Mouse (Mus musculus) v-Abl transformed pro-B cells (cell line): ENCODE measurements at regions not wholly inside any gene's neighbourhood (a gene's known extent, or its start where the extent isn't known, plus 50 kb on each side); places are given as distances from the start of the nearest gene placed in this dataset.
"Not testable (repeated sequence)": the region's sequence is repeated elsewhere in the genome, so short reads cannot be mapped to it uniquely, and the experiment has no call there.

Experiments used
- in situ Hi-C, 2 experiments: fragments of 400-800 bp; cut with MboI; formaldehyde crosslinking; loops; one replicate each; pipeline ENCODE4 v1.15.1; 2025; ENCODE audit not compliant: unreplicated experiment in 2 of 2

DNA sequence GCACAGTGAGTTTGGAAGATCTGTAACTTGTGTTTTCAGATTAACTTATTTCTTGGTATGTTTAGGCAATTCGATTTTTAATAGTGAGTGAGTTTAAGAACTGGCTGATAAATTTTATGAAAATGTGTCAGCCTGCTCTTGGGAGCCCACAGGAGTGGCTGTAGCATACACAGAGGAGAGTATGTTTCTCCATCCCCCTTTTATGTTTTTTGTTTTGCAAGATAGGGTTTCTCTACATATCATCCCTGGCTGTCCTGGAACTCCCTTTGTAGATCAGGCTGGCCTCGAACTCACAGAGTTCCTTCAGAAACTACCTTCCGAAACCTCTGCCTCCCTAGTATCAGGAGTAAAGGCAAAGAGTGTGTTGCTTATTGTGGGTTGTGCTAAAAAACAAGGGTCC is 124.2 kb upstream of the Cpm start:
- in situ Hi-C loops: no loop called here

DNA sequence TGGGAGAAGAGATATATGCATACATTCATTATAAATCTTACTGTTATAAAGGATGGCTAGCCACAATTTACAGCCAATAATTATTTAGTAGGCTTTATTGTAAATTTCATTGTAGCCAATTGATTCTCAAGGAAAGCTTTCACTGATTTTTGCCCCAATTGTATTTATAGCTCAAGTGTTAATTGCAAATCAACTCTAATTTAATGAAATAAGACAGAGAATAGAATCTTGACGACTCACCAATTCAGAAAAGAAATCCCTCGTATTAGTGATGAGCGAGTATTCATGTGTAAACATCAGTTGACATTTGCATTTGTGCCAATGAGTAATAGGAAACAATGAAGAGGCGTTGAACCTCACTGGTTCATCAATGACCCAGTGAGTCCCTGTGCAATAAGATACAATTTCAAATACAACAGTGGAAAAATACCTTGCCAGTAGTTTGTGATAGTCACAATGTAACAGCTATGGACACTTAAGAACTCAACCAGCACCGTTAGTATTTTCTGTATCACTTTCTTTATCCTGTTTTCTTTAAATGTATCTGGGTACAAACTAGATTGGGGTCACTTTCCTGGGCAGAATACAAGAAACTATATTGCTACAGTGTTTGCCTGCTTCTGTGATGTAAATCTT is 124.6 kb upstream of the Cpsf6 start:
- in situ Hi-C loops: no loop called here

DNA sequence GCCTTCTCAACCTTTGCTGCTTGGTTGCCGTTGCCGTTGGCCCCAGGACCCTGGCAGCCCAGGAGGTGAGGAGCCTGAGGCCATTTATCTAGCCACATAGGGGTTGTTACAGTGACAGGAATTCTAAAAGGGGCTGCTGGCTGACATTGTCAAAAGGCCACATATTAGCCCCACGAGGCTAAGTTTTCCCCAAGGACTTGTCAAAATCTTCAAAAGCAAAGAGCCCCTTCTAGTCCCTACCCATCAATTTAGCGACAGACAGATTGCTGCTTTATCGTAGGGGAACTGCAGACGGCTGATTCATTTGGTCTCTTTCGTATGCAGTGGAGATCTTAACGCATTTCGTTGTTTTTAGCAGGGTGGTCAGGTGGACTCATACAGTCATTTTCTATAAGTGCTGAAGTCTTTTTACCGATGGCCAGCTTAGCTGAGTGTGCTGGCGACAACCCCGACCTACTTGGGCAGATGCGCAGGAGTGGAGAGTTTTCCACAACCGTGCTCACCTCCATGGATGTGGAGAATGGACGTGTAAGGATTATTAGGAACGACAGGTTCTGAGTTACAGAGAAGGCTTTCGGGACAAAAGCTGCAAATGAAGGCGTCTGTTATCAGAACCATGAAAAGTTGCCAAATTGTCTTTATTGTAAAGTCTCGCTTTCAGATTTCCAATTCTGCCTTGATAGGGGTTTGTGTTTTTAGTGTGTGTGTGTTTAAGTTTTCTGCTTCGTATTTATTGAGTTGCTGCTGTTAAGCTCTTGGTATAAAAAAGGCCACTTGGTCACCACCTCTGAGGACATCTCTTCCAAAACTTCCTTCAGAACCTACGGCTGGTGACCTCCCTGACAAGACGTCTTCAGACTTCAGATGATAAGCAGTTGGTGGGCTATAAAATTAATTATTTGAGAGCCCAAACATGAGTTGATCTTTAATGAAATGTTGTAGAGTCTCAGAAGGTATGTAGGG is 123.7 kb upstream of the Cpsf6 start:
- in situ Hi-C loops: no loop called here

DNA sequence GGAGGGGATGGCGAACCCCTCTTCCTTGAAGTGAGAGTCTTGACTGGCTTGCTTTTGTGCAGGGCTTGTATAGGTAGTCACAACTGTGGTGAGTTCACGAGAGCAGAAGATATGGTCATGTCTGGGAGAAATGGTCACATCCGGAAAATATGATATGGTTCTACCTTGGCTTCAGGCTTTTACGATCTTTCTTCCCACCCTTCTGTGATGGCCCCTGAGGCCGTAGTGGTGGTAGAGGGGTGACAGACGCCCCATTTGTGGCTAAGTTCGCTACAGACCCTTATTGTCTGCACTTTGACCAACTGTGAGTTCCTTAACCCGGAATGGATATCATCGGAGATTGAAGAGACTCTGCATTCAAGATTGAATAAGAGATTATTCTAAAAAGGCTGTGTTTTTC is 122.9 kb upstream of the Cpsf6 start:
- in situ Hi-C loops: no loop called here

- in situ Hi-C loops: no loop called here
Measured at GRCm38 (mm10) chr10:117502135-117502534, 122.3 kb upstream of the Cpsf6 start.

DNA sequence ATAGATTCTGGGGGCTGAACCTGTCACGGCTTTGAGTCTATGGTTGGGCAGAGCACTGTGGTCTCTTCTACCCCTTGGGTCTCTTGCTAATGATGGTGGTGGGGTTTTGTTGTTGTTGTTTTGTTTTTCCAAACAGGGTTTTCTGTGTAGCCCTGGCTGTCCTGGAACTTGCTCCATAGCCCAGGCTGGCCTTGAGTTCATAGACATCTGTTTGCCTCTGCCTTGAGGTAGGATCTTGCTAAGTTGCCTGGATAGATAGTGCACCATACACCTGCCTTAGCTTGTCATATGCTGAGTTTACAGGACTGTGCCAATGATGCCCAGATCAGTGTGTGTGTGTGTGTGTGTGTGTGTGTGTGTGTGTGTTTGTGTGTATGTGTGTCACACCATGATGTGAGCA is 121.6 kb upstream of the Cpsf6 start:
- in situ Hi-C loops: no loop called here

DNA sequence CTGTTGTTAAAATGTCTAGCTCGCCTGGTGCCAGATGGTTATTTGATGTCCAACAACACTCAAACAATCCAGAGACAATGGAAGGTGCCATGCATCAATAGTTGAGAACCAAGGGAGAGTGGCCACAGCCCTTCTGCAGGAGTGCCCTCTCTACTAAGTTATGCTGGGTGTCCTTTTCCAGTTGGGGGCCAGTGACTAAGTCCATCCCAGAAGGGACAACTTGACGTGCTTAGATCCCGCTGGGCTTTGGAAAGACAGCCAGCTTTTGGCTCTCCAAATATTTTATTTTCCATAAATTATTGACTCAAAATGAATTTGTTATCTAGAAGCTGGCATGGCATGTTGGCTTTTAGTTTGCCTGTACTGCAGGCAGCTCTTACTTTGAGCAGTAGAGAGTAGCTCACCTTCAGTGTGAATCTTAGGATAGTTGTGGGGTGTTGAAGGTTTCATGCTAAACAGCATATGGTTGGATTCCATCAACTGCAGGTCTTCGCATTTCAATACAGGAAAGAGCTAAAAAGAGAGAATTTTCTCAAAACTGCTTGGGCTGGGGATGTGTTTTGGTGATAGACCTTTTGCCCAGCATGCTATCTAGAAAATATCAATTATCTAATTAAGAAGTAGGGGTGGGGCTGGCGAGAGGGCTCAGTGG is 120.8 kb upstream of the Cpsf6 start:
- in situ Hi-C loops: no loop called here

GRCm38 (mm10) chr10:117499864-117500453 is 120.1 kb upstream of the Cpsf6 start:
- in situ Hi-C loops: no loop called here

DNA sequence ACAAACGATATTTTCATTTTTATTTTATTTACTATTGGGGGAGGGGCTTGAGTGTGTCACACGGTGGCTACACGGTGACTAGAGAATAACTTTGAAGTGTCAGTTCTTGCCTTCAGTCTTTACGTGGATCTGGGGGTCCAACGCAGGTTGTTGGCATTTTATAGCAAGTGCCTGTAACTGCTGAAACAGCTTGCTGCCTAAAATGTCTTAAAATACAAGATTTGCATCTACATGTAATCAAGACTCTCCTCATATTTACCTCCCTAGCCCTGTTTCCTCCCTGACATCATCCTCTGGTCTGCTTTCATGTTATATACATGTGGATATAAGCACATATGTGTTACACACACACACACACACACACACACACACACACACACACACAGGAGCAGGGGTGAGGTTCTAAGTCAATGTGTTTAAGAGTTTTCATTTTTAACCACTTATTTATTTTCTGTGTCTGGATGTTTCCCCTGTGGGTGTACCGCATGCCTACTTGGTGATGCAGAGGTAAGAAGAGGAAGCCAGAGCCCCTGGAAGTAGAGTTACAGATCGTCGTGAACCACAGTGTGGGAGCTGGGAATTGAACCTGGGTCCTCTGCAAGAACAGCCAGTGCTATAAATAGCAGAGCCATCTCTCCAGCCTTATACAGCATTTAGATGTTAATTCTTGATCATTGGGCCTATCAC is 119.5 kb upstream of the Cpsf6 start:
- in situ Hi-C loops: no loop called here

DNA sequence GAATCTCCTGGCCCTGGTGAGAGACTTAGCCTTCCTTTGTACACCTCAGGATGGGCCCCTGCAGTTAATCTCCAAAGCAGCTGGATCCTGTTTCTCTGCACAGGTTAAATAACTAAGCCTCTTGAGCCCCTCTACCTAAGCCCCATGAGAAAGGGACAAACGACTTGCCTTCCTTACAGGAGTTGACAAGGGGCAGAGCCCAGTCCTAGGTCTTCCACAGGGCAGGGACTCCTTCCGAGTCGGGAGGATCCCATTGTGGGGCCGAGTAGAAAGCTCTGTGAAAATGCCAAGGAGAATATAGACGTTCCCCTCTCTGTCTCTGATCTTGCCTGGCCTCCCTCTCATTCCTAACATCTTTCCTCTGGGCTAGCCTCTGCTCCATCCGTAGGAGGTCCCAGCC is 118.7 kb upstream of the Cpsf6 start:
- in situ Hi-C loops: no loop called here

GRCm38 (mm10) chr10:117497565-117498256 is 117.9 kb upstream of the Cpsf6 start:
- in situ Hi-C loops: no loop called here

GRCm38 (mm10) chr10:117497082-117497481 is 117.3 kb upstream of the Cpsf6 start:
- in situ Hi-C loops: not testable (repeated sequence)

DNA sequence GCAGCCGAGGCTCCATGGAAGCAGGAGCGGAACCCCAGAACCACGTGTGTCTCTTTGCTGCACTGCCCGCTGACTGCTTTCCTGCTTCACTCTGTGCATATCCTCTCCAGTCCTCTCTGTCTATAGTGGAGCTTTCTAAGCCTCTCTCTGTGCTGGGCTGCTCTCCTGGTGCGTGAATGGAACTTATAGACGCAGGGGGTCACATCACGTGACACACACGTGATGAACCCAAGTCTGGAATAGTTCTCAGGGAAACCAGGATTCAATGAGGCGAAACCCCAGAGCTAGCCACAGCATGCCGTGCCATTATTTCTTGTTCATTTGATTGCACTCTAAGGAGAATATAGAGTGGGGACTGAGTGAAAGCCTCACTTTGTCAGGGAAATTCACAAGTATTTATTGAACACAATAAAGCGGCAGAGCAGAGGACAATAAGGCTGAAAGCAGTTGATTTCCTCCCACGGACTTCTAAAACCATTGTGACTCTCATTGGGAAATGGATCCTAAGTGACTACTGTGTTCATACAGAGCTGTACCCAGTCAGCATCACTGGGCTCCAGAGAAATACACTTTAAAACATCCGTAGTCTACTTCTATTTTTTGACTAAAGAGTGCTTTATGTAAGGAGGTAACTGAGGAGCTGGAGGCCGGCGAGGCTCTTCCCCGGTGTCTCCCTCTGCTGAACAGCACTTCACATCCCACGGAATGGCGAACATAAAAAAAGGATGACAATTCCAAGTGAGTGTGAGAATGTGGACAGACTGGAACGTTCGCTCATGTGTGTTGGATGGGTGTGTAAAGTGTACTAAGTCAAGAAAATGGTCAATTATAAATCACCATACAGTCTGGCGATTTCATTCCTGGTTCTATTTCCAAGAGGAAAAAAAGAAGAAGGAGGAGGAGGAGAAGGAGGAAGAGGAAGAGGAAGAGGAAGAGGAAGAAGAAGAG is 116.5 kb upstream of the Cpsf6 start:
- in situ Hi-C loops: no loop called here

DNA sequence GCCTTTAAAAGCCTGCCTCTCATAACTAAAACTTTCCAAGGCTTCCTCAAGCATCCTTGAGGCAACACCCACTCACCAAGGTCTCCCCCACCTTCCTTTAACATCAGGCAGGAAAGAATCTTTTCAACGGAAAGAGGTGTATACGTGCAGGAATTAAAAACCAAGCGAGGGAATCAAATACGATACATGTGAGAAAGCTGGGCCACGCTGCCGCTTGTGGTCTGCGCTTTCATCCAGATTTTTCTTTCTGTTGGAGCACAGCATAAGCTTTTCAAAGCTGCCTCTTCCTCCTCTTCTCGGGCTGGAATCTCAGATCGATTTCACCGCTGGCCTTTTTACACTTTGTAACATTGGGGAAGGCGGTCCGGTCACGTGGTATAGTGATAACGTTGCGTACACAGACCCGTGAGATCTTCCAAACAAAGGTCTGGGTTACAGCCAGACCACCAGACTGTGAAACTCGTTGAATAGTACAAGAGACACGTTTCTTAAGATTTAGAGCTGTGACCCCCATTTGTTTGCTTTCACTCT is 114.4 kb upstream of the Cpsf6 start:
- in situ Hi-C loops: loop anchor here in 1 of 2 experiments (5.0 kb wide), 1 partner anchor 37 kb away; no protein-coding TSS in a partner anchor

GRCm38 (mm10) chr10:117493824-117494121 is 114.0 kb upstream of the Cpsf6 start:
- in situ Hi-C loops: loop anchor here in 1 of 2 experiments (5.0 kb wide), 1 partner anchor 36 kb away; no protein-coding TSS in a partner anchor

DNA sequence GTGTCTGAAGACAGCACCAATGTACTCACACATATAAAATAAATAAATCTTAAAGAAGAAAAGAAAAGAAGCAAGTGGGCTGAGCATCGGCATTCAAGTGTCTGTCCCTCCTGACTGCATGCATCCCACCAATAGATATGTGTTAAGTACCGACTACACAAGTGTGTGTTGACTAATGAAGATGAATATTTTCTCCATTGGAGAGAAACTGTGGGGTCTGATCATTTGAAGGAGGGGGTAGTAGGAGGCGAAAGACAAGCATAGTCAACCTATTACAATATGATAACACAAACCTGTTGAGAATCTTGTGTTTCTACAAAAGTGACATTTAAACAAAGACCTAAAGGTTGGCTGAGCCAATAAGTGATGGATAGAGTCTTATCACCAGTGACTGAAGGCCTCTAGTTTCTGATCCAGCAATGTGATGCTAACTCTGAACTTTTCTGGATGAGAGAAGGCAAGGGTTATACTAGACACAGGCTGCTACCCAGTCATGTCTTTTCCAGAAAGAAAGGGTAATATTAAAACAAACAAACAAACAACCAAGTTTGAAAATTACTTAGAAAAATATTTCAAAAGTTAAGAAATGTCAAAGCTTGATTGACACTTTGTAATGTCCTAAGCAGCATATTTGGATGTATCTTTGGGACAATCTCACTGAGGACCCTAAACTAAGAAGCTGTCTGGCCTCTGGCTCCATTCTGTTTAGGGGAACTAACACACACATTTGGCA is 113.4 kb upstream of the Cpsf6 start:
- in situ Hi-C loops: loop anchor here in 1 of 2 experiments (5.0 kb wide), 1 partner anchor 36 kb away; no protein-coding TSS in a partner anchor

DNA sequence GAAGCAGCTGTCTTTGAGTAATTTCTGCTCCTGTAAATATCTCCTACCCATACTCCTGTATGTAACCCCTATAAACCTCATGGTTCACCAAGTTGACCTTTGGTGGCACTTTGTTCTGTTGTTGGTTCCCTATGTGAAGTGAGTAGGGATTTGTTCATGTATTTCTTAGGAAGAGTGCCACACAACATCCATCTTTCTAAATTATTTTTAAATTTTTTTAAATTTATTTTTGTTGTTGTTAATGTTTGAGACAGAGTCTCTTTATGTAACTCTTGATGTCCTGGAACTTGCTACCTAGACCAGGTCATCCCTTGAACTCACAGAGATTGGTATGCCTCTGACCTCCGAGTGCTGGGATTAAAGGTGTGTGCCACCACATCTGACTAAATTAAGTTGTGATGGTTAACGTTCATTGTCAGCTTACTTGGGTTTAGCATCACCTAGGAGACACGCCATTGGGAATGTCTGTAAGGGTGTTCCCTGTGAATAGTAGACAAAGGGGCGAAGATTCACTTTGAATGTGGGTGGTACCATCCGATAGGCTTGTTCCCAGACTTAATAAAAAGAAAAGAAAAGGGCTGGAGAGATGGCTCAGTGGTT is 112.7 kb upstream of the Cpsf6 start:
- in situ Hi-C loops: loop anchor here in 1 of 2 experiments (5.0 kb wide), 1 partner anchor 35 kb away; no protein-coding TSS in a partner anchor
